Mouse (Mus musculus): Measurements from ENCODE around the gene Mcts2. TPM values are rescaled to one million over a fixed set of nuclear protein-coding genes. Genes with fewer than 3 reads are reported as not detected.

The Mcts2 gene
- polyA plus RNA-seq, 1 experiment from 2014 or later, result 33.6 TPM

GRCm38 (mm10) chr2:152693735-152694134, 6.9 kb downstream of the Mcts2 start:
- Histone ChIP-seq H3K36me3 (peaks cover 48% of the 10 kb centered on the region), H3K4me1 (peaks cover 6% of the 10 kb centered on the region), H3K27ac (replicated peaks) (peak overlapping the region; percentile 53), H3K4me3 (peak overlapping the region; percentile 13), H3K4me2 (replicated peaks) (peak overlapping the region; percentile 39), H3K9me3 (no peaks in the 10 kb centered on the region), H3K27me3 (no peaks in the 10 kb centered on the region), H3K9ac (replicated peaks) (0 out of 2 replicates have a peak overlapping the region, but pooled peaks have one; percentile 27)
- ATAC-seq (replicated peaks), result no peak
- 91% methylated on average over 13 of the region's 13 CpGs for WGBS

GRCm38 (mm10) chr2:152694708-152695107, 7.9 kb downstream of the Mcts2 start:
- Histone ChIP-seq H3K27ac (replicated peaks) (no peak overlapping the region), H3K36me3 (peaks cover 47% of the 10 kb centered on the region)

GRCm38 (mm10) chr2:152696016-152696415, 9.2 kb downstream of the Mcts2 start:
- H3K4me3 ChIP-seq, result no peak overlapping the region
- H3K36me3 ChIP-seq, result peaks cover 47% of the 10 kb centered on the region
- H3K9me3 ChIP-seq, result no peaks in the 10 kb centered on the region
- WGBS, result 76% methylated on average over 10 of the region's 10 CpGs
- H3K9ac ChIP-seq (replicated peaks), result peak overlapping the region; percentile 45
- H3K4me2 ChIP-seq (replicated peaks), result no peak overlapping the region
- ATAC-seq (replicated peaks), result no peak
- no peaks in the 10 kb centered on the region for H3K27me3 ChIP-seq
- peaks cover 6% of the 10 kb centered on the region for H3K4me1 ChIP-seq
- no peak overlapping the region for H3K27ac ChIP-seq (replicated peaks)

More at GRCm38 (mm10) chr2:152694708-152695107, 7.9 kb downstream of the Mcts2 start:
- no peak overlapping the region for H3K4me3 ChIP-seq
- 79% methylated on average over 7 of the region's 7 CpGs for WGBS
- H3K27me3 ChIP-seq, result no peaks in the 10 kb centered on the region
- no peak overlapping the region for H3K4me2 ChIP-seq (replicated peaks)
- H3K9ac ChIP-seq (replicated peaks), result no peak overlapping the region
- no peaks in the 10 kb centered on the region for H3K9me3 ChIP-seq
- no peak for ATAC-seq (replicated peaks)
- peaks cover 6% of the 10 kb centered on the region for H3K4me1 ChIP-seq

GRCm38 (mm10) chr2:152696476-152697164, 9.8 kb downstream of the Mcts2 start:
- peaks cover 6% of the 10 kb centered on the region for H3K4me1 ChIP-seq
- 41% methylated on average over 20 of the region's 20 CpGs for WGBS
- no peaks in the 10 kb centered on the region for H3K9me3 ChIP-seq
- ATAC-seq (replicated peaks), result peak; percentile 72
- H3K27ac ChIP-seq (replicated peaks), result peak overlapping the region; percentile 51
- H3K4me2 ChIP-seq (replicated peaks), result no peak overlapping the region
- no peaks in the 10 kb centered on the region for H3K27me3 ChIP-seq
- H3K36me3 ChIP-seq, result peaks cover 51% of the 10 kb centered on the region
- no peak overlapping the region for H3K4me3 ChIP-seq
- peak overlapping the region; percentile 45 for H3K9ac ChIP-seq (replicated peaks)

- Histone ChIP-seq H3K27me3 (no peaks in the 10 kb centered on the region), H3K36me3 (peaks cover 85% of the 10 kb centered on the region), H3K9ac (replicated peaks) (no peak overlapping the region), H3K27ac (replicated peaks) (no peak overlapping the region), H3K4me3 (no peak overlapping the region), H3K4me2 (replicated peaks) (no peak overlapping the region), H3K4me1 (0 out of 2 replicates have a peak, but pooled peaks cover under 1% of the 10 kb centered on the region), H3K9me3 (no peaks in the 10 kb centered on the region)
- 95% methylated on average over 10 of the region's 10 CpGs for WGBS
- ATAC-seq (replicated peaks), result no peak
Observed at GRCm38 (mm10) chr2:152700138-152700537, 13.3 kb downstream of the Mcts2 start.

GRCm38 (mm10) chr2:152700725-152701124, 13.9 kb downstream of the Mcts2 start:
- Histone ChIP-seq H3K9ac (replicated peaks) (no peak overlapping the region), H3K9me3 (no peaks in the 10 kb centered on the region), H3K4me3 (no peak overlapping the region), H3K4me2 (replicated peaks) (no peak overlapping the region), H3K36me3 (peaks cover 82% of the 10 kb centered on the region), H3K27me3 (no peaks in the 10 kb centered on the region), H3K4me1 (peaks cover 7% of the 10 kb centered on the region; the same call in 1 of the 2 replicates), H3K27ac (replicated peaks) (no peak overlapping the region)
- no peak for ATAC-seq (replicated peaks)
- WGBS, result 92% methylated on average over 8 of the region's 8 CpGs

GRCm38 (mm10) chr2:152703596-152704255, 16.9 kb downstream of the Mcts2 start:
- no peak overlapping the region for H3K9ac ChIP-seq (replicated peaks)
- no peak overlapping the region for H3K27ac ChIP-seq (replicated peaks)
- H3K4me1 ChIP-seq, result peaks cover 30% of the 10 kb centered on the region
- peaks cover 66% of the 10 kb centered on the region for H3K36me3 ChIP-seq
- 92% methylated on average over 21 of the region's 21 CpGs for WGBS
- H3K27me3 ChIP-seq, result no peaks in the 10 kb centered on the region
- H3K4me2 ChIP-seq (replicated peaks), result no peak overlapping the region
- no peak overlapping the region for H3K4me3 ChIP-seq
- no peaks in the 10 kb centered on the region for H3K9me3 ChIP-seq
- no peak for ATAC-seq (replicated peaks)

GRCm38 (mm10) chr2:152704256-152704605, 17.4 kb downstream of the Mcts2 start:
- Histone ChIP-seq H3K4me2 (replicated peaks) (no peak overlapping the region), H3K4me1 (peaks cover 30% of the 10 kb centered on the region), H3K9ac (replicated peaks) (no peak overlapping the region), H3K4me3 (no peak overlapping the region), H3K9me3 (no peaks in the 10 kb centered on the region), H3K36me3 (peaks cover 61% of the 10 kb centered on the region), H3K27ac (replicated peaks) (no peak overlapping the region), H3K27me3 (no peaks in the 10 kb centered on the region)
- WGBS, result 83% methylated on average over 5 of the region's 5 CpGs
- no peak for ATAC-seq (replicated peaks)

- no peak overlapping the region for H3K4me2 ChIP-seq (replicated peaks)
- no peak overlapping the region for H3K9ac ChIP-seq (replicated peaks)
- H3K36me3 ChIP-seq, result peaks cover 55% of the 10 kb centered on the region
- H3K27ac ChIP-seq (replicated peaks), result no peak overlapping the region
- ATAC-seq (replicated peaks), result no peak
- H3K27me3 ChIP-seq, result no peaks in the 10 kb centered on the region
- no peak overlapping the region for H3K4me3 ChIP-seq
- peaks cover 30% of the 10 kb centered on the region for H3K4me1 ChIP-seq
- 92% methylated on average over 14 of the region's 14 CpGs for WGBS
- H3K9me3 ChIP-seq, result no peaks in the 10 kb centered on the region
Observed at GRCm38 (mm10) chr2:152704811-152705370, 18.1 kb downstream of the Mcts2 start.

- ATAC-seq (replicated peaks), result peak; percentile 64
- Histone ChIP-seq H3K4me1 (peaks cover 30% of the 10 kb centered on the region), H3K9ac (replicated peaks) (0 out of 2 replicates have a peak overlapping the region, but pooled peaks have one; percentile 7), H3K4me3 (no peak overlapping the region), H3K27me3 (no peaks in the 10 kb centered on the region), H3K4me2 (replicated peaks) (no peak overlapping the region), H3K9me3 (no peaks in the 10 kb centered on the region), H3K27ac (replicated peaks) (peak overlapping the region; percentile 75), H3K36me3 (peaks cover 43% of the 10 kb centered on the region)
- 63% methylated on average over 22 of the region's 22 CpGs for WGBS
Observed at GRCm38 (mm10) chr2:152705993-152706571, 19.2 kb downstream of the Mcts2 start.

- H3K4me1 ChIP-seq, result peaks cover 30% of the 10 kb centered on the region
- peak overlapping the region; percentile 52 for H3K4me2 ChIP-seq (replicated peaks)
- peak overlapping the region; percentile 55 for H3K9ac ChIP-seq (replicated peaks)
- peak; percentile 39; the same call in 1 of the 2 replicates for ATAC-seq (replicated peaks)
- WGBS, result 20% methylated on average over 7 of the region's 7 CpGs
- peak overlapping the region; percentile 45 for H3K4me3 ChIP-seq
- peaks cover 32% of the 10 kb centered on the region for H3K36me3 ChIP-seq
- no peaks in the 10 kb centered on the region for H3K9me3 ChIP-seq
- peak overlapping the region; percentile 82 for H3K27ac ChIP-seq (replicated peaks)
- no peaks in the 10 kb centered on the region for H3K27me3 ChIP-seq
Observed at GRCm38 (mm10) chr2:152707186-152707585, 20.4 kb downstream of the Mcts2 start.

- peak overlapping the region; percentile 45 for H3K4me3 ChIP-seq
- no peaks in the 10 kb centered on the region for H3K27me3 ChIP-seq
- H3K4me1 ChIP-seq, result peaks cover 30% of the 10 kb centered on the region
- H3K9ac ChIP-seq (replicated peaks), result peak overlapping the region; percentile 55
- H3K27ac ChIP-seq (replicated peaks), result peak overlapping the region; percentile 82
- peak; percentile 87 for ATAC-seq (replicated peaks)
- no peaks in the 10 kb centered on the region for H3K9me3 ChIP-seq
- peak overlapping the region; percentile 52 for H3K4me2 ChIP-seq (replicated peaks)
- WGBS, result 5% methylated on average over 31 of the region's 31 CpGs
- peaks cover 27% of the 10 kb centered on the region for H3K36me3 ChIP-seq
Observed at GRCm38 (mm10) chr2:152707627-152708026, 20.8 kb downstream of the Mcts2 start.

Data from forebrain, embryonic 15.5 days (tissue).